Mouse (Mus musculus) ES-E14 (cell line): ENCODE data around the gene Cc2d2a. TPM values are rescaled to one million over a fixed set of nuclear protein-coding genes. Genes with fewer than 3 reads are reported as not detected.
A peak's percentile ranks its signal among the peaks of the same experiment; 100 is the strongest.

Source experiments
- DNase-seq: peaks from one replicate; pipeline ENCODE4 v3.0.0-alpha.2; 2013; ENCODE audit warnings: low read depth, low spot score
- H3K27ac ChIP-seq: 2 replicates; pipeline ENCODE4 v1.5.1; 2012; ENCODE audit warnings: low read depth, mild to moderate bottlenecking, low read length, moderate library complexity, mixed read lengths; ENCODE audit not compliant: poor library complexity, insufficient read depth, severe bottlenecking
- H3K36me3 ChIP-seq: 2 replicates; pipeline ENCODE4 v1.6.1; 2012; ENCODE audit warnings: mild to moderate bottlenecking, low read length, moderate library complexity, mixed read lengths; ENCODE audit not compliant: control insufficient read depth, poor library complexity, insufficient read depth, severe bottlenecking
- H3K4me1 ChIP-seq, 2 experiments: fragments of 150-350 bp in 1 of 2; sonication (generic) in 1 of 2; 2 replicates each; pipeline ENCODE4 v1.6.1; 2012; ENCODE audit warnings: low read length in 2 of 2, mild to moderate bottlenecking in 1 of 2, mixed read lengths in 1 of 2; ENCODE audit not compliant: control insufficient read depth in 2 of 2, insufficient read depth in 2 of 2, poor library complexity in 1 of 2
- H3K4me3 ChIP-seq, 2 experiments: fragments of 150-350 bp in 1 of 2; sonication (generic) in 1 of 2; 2 replicates each; pipeline ENCODE4 v1.5.1; 2012; ENCODE audit warnings: low read length in 2 of 2, low read depth in 1 of 2, mild to moderate bottlenecking in 1 of 2, mixed read lengths in 1 of 2; ENCODE audit not compliant: insufficient read depth in 1 of 2, poor library complexity in 1 of 2, severe bottlenecking in 1 of 2
- H3K9ac ChIP-seq: 2 replicates; pipeline ENCODE4 v1.6.1; 2012; ENCODE audit warnings: low read depth, mild to moderate bottlenecking, low read length, mixed read lengths; ENCODE audit not compliant: poor library complexity, insufficient read depth, severe bottlenecking
- H3K9me3 ChIP-seq: fragments of 150-350 bp; sonication (generic); 2 replicates; pipeline ENCODE4 v1.6.1; 2012; ENCODE audit warnings: low read depth, mild to moderate bottlenecking, low read length; ENCODE audit not compliant: control insufficient read depth, insufficient read depth
- CHD2 ChIP-seq: IDR thresholded peaks from 2 replicates; pipeline ENCODE4 v1.6.1; 2014; ENCODE audit warnings: mild to moderate bottlenecking, low read depth, low read length, inconsistent platforms
- HCFC1 ChIP-seq: IDR thresholded peaks from 2 replicates; pipeline ENCODE4 v1.6.1; 2012; ENCODE audit warnings: low read length, inconsistent platforms, borderline replicate concordance; ENCODE audit not compliant: insufficient read depth
- MAFK ChIP-seq: IDR thresholded peaks from 2 replicates; pipeline ENCODE4 v1.6.1; 2014; ENCODE audit warnings: mild to moderate bottlenecking, low read depth, low read length, inconsistent platforms; ENCODE audit not compliant: insufficient read depth
- ZC3H11A ChIP-seq: IDR thresholded peaks from 2 replicates; pipeline ENCODE4 v1.6.1; 2012; ENCODE audit warnings: low read depth, mild to moderate bottlenecking, inconsistent platforms, low read length, borderline replicate concordance
- ZNF384 ChIP-seq: IDR thresholded peaks from 2 replicates; pipeline ENCODE4 v1.6.1; 2012; ENCODE audit warnings: low read depth, low read length, inconsistent platforms
- in situ Hi-C, 2 experiments: fragments of 600-800 bp; cut with MboI; formaldehyde crosslinking; loops; one replicate each; pipeline ENCODE4 v1.15.1; 2025; ENCODE audit warnings: low sequenced_read_pairs in 2 of 2, inconsistent platforms in 1 of 2; ENCODE audit not compliant: unreplicated experiment in 2 of 2
- total RNA-seq: library from RNA; depleted of rRNA; stranded (reverse); fragments of 300-350 nt; gene quantifications from 2 replicates; pipeline ENCODE4 v1.2.3, GENCODE M21; 2012

Gene Cc2d2a
- total RNA-seq, 1 experiment: 6.0 TPM

DNA sequence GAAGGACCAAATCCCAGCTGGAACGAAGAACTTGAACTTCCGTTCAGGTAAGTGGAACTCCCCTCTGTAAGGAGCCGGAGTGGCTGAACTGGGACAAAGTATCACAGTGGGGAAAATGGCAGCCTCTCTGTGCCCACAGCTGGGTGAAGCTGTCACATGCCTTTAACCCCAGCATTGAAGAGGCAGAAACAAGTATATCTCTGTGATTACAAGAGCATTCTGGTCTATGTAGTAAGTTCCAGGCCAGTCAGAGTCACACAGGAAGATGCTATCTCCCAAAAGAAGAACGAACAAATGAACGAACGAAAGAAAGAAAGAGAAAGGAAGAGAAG lies 60.3 kb downstream of the Cc2d2a start:
- Histone ChIP-seq H3K27ac (no peak overlapping the region), H3K9ac (no peak overlapping the region), H3K36me3 (no peaks in the 10 kb centered on the region), H3K4me3 (no peak overlapping the region), H3K4me1 (no peaks in the 10 kb centered on the region), H3K9me3 (no peaks in the 10 kb centered on the region)
- no peak for DNase-seq
- in situ Hi-C loops: no loop called here
- TF ChIP-seq ZNF384 (no peak), CHD2 (no peak), ZC3H11A (no peak), MAFK (no peak), HCFC1 (no peak)

DNA sequence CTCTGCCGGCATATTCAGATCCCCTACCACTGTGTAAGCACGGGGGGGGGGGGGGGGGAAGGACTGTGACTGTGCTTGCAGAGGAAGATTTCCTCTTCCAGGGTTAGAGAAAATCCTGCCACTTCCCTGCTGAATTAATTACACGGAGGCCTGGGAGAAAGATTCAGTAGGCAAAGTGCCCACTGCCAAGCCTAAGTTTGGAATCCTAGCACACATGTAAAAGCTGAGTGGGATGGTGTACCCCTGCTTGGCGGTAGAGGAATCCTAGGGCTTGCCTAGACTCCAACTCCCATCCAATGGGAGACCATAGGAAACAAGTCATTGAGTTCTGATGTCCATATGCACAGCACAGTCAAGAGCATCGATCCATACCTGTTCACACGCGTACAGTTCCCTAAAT lies 61.7 kb downstream of the Cc2d2a start:
- Histone ChIP-seq H3K9ac (no peak overlapping the region), H3K36me3 (no peaks in the 10 kb centered on the region), H3K27ac (no peak overlapping the region), H3K9me3 (no peaks in the 10 kb centered on the region), H3K4me3 (no peak overlapping the region), H3K4me1 (no peaks in the 10 kb centered on the region)
- TF ChIP-seq ZNF384 (no peak), HCFC1 (no peak), MAFK (no peak), ZC3H11A (no peak), CHD2 (no peak)
- in situ Hi-C loops: no loop called here
- no peak for DNase-seq

DNA sequence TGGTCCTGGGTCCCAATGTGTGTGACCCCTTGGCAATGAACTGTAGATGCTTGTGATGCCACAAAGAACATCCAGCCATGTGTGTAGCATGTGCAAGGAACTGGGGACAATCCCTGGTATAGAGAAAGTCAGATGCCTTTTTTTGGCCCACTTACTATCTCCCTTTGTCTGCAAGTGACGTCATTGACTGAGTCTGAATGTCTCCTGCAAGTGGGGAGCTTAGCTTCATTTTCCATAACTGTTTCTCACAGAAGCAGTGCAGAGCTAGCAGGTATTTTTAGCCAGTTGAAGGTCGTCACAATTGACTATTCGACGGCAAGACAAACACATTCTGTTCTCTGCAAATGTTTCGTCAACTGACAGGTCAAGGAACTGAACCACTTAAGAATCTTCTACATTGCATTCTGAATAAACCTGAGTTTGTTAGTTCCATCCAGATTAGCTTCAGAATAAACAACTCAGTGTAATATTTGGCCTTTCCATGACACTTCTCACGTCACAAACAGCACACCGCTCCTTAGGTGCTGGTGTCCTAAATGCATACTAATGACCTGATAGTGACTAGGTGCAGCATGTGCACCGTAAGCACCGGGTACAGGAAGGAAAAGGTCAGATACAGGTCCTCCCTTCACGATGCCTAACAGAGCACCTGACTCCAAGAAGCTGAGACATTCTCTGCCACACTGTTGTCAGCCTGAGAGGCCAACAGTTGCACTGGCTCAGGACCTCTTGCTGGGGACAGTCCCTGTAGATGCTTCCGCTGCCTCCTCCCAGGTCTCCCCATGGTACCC lies 66.4 kb downstream of the Cc2d2a start:
- Histone ChIP-seq H3K36me3 (no peaks in the 10 kb centered on the region), H3K4me1 (no peaks in the 10 kb centered on the region), H3K27ac (no peak overlapping the region), H3K4me3 (no peak overlapping the region), H3K9ac (no peak overlapping the region), H3K9me3 (no peaks in the 10 kb centered on the region)
- no peak for DNase-seq
- no peak for TF ChIP-seq HCFC1
- no peak for TF ChIP-seq MAFK
- TF ChIP-seq CHD2: no peak
- in situ Hi-C loops: no loop called here

DNA sequence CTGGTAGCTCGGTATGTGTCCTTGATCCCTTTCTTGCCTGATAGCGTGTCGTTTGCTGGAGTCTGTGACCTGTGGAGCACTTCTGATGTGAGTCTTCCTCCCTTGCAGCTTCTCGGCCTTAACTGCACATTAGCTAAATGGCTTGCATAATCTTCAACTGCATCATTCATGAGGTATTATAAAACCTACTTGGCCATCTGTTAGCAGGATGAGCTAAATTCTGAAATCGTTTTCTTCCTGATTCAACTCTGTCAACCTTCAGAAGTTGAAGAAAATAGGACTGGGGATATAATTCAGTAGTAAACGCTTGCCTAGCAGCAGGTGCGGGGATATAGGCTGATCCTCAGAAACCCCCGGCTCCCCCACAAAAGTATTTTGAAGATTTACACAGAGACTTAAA lies 70.2 kb downstream of the Cc2d2a start:
- Histone ChIP-seq H3K4me3 (no peak overlapping the region), H3K4me1 (no peaks in the 10 kb centered on the region), H3K27ac (no peak overlapping the region), H3K36me3 (no peaks in the 10 kb centered on the region), H3K9ac (no peak overlapping the region), H3K9me3 (no peaks in the 10 kb centered on the region)
- in situ Hi-C loops: no loop called here
- TF ChIP-seq CHD2 (no peak), ZC3H11A (no peak), ZNF384 (no peak), MAFK (no peak), HCFC1 (no peak)
- no peak for DNase-seq

DNA sequence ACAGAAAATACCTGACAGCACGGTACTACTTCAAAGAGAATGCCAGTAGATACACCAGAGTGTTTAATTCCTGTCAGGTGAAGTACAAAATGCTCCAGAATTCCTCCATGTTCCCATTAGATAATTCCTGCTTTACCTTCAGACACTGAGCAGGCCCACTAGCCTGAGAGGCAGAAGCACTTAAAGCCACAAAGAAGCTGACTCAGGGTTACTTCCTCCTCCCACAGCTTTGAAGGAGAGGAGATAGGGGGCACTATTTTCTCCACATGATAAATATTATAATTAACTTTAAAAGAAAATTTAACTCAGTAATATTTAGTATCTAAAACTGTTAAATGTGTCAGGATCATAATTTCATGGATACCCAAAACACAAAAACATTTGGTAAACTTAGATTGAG lies 82.0 kb downstream of the Cc2d2a start:
- H3K36me3 ChIP-seq: no peaks in the 10 kb centered on the region; the same call in 1 of the 2 replicates
- TF ChIP-seq MAFK (peak; percentile 37; the same call in 1 of the 2 replicates), HCFC1 (no peak)
- H3K9ac ChIP-seq: no peak overlapping the region
- in situ Hi-C loops: no loop called here
- no peak for DNase-seq
- no peak overlapping the region for H3K27ac ChIP-seq
- no peaks in the 10 kb centered on the region for H3K9me3 ChIP-seq
- no peaks in the 10 kb centered on the region for H3K4me1 ChIP-seq
- no peak overlapping the region for H3K4me3 ChIP-seq
